Mouse (Mus musculus) liver, embryonic 11.5 days (tissue): Measurements from ENCODE around the gene Camk2g. TPM values are rescaled to one million over a fixed set of nuclear protein-coding genes. Genes with fewer than 3 reads are reported as not detected.

ENCODE experiments used
- ATAC-seq: fragments of 200-750 bp; cut with Nextera tagmentation; replicated peaks from 2 replicates; pipeline ENCODE4 v1.8.0; 2017; ENCODE audit warnings: moderate number of reproducible peaks, mild to moderate bottlenecking, moderate TSS enrichment, moderate library complexity; ENCODE audit not compliant: low FRiP score
- DNase-seq: peaks from one replicate; pipeline ENCODE4 v3.0.0-alpha.2; 2017; ENCODE audit warnings: low spot score
- H3K27ac ChIP-seq: fragments of 300-500 bp; sonication (generic); 2 replicates; pipeline ENCODE4 v1.5.1; 2014; ENCODE audit warnings: mild to moderate bottlenecking, low read depth, low read length, control low read depth
- H3K27me3 ChIP-seq: fragments of 300-500 bp; sonication (generic); replicated peaks from 2 replicates; pipeline ENCODE4 v1.6.1; 2014; ENCODE audit warnings: low read length, mixed read lengths; ENCODE audit not compliant: control insufficient read depth, insufficient read depth
- H3K36me3 ChIP-seq: fragments of 300-500 bp; sonication (generic); 2 replicates; pipeline ENCODE4 v1.6.1; 2014; ENCODE audit warnings: mild to moderate bottlenecking, low read length, moderate library complexity, mixed read lengths; ENCODE audit not compliant: control insufficient read depth, insufficient read depth
- H3K4me1 ChIP-seq: fragments of 300-500 bp; sonication (generic); replicated peaks from 2 replicates; pipeline ENCODE4 v1.6.1; 2014; ENCODE audit warnings: low read length, mixed read lengths; ENCODE audit not compliant: control insufficient read depth, insufficient read depth
- H3K4me2 ChIP-seq: fragments of 300-500 bp; sonication (generic); 2 replicates; pipeline ENCODE4 v1.6.1; 2014; ENCODE audit warnings: mild to moderate bottlenecking, control low read depth, moderate library complexity
- H3K4me3 ChIP-seq: fragments of 300-500 bp; sonication (generic); 2 replicates; pipeline ENCODE4 v1.5.1; 2014; ENCODE audit warnings: low read depth, low read length, control low read depth
- H3K9ac ChIP-seq: fragments of 300-500 bp; sonication (generic); 2 replicates; pipeline ENCODE4 v1.6.1; 2014; ENCODE audit warnings: low read depth, low read length, control low read depth
- H3K9me3 ChIP-seq: fragments of 300-500 bp; sonication (generic); 2 replicates; pipeline ENCODE4 v1.6.1; 2016; ENCODE audit warnings: low read length, inconsistent platforms, mixed read lengths; ENCODE audit not compliant: control insufficient read depth
- WGBS: fragments of 180-500 bp; shearing (Covaris S2); extraction: QIAGEN DNeasy Blood & Tissue Kit; methylation state at CpG from one replicate; pipeline ENCODE4 v1.1.7; 2014; 5-methylcytosine and 5-hydroxymethylcytosine counted together
- polyA plus RNA-seq: library from polyadenylated mRNA; unstranded; fragments of >200 nt; fragmentation: Nextera tagmentation; extraction: Ambion mirVana; gene quantifications from 2 replicates; pipeline ENCODE4 v1.2.1, GENCODE M21; 2014

Gene Camk2g
- polyA plus RNA-seq, 1 experiment from 2014 or later = 28.6 TPM

DNA sequence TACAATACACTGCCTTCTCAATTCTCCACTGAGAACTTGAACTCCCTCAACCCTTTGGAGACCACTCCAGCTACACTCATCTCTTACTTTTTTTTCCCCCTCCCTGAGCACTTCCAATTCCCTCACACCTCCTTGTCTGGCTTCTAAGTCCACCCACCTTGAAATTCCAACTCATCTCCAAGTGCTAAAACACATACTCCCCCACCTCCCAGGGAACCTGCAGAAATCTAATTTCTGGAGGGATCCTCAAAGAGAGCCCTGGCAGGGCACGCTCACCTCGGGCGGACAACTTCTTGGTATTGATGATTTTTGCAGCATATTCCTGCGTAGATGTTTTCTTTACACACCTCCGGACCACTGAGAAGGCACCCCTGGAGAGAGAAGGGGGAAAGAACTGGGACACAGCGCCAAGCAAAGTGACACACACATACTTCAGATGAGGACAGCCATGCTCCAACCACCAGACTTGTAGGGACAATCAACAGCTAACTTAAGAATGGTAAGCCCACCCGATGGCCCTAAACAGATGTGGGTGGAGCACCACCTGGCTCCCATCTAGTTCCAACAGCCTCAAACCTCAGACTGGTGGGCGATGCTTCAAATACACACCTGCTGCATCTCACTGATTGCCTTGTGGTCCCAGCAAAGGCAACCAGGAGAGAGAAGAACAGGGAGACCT lies 1.5 kb downstream of the Camk2g start:
- Histone ChIP-seq H3K36me3 (peaks cover 13% of the 10 kb centered on the region), H3K9me3 (no peaks in the 10 kb centered on the region), H3K4me3 (peak overlapping the region; percentile 91), H3K27ac (no peak overlapping the region), H3K4me1 (peaks cover 32% of the 10 kb centered on the region), H3K9ac (peak overlapping the region; percentile 79; the same call in 1 of the 2 replicates), H3K27me3 (no peaks in the 10 kb centered on the region), H3K4me2 (peak overlapping the region; percentile 86)
- 76% methylated on average over 8 of the region's 8 CpGs for WGBS
- no peak for DNase-seq
- no peak for ATAC-seq

DNA sequence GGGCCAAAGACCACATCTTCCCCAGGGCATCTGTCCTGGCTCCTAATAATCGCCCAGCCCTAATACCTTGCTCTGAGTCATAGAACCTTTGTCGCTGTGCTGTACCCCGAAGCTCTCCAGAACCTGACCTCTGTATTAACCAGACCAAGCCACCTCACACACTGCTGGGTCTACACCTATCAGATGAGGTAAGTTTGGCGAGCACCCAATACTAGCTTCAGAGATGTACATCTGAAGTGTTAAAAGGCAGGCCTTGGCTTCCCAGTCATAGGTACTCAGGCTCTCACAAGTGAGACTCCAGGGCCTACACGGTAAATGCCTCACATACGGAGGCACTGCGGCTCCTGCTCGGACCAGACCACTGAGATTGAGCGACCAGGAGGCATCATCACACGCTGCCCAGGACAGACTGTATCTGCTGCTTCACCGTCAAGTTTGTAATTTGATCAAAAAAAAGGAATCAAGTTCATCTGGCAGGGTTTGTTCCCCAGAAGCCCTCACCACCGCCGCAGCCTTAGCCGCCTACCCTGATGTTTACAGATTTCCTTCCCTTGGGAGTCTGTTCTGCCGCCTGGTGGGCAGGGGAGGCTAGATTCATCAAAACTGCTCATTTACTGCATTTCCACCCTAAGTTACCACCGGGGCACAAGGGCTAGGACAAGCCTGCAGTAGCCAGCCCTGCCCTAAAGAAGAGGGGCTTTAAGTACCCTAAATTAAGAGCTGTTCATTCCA lies 2.2 kb downstream of the Camk2g start:
- H3K27ac ChIP-seq = no peak overlapping the region
- H3K9me3 ChIP-seq = no peaks in the 10 kb centered on the region
- H3K4me3 ChIP-seq = no peak overlapping the region
- no peak for ATAC-seq
- peak overlapping the region; percentile 6; the same call in 1 of the 2 replicates for H3K4me2 ChIP-seq
- no peak for DNase-seq
- peak overlapping the region; percentile 20; the same call in 1 of the 2 replicates for H3K9ac ChIP-seq
- H3K36me3 ChIP-seq = peaks cover 13% of the 10 kb centered on the region
- H3K4me1 ChIP-seq = peaks cover 36% of the 10 kb centered on the region
- 85% methylated on average over 16 of the region's 16 CpGs for WGBS
- no peaks in the 10 kb centered on the region for H3K27me3 ChIP-seq

GRCm38 (mm10) chr14:20790996-20791395 lies 2.9 kb downstream of the Camk2g start:
- H3K27me3 ChIP-seq = no peaks in the 10 kb centered on the region
- H3K4me1 ChIP-seq = peaks cover 42% of the 10 kb centered on the region
- no peak overlapping the region for H3K27ac ChIP-seq
- no peak overlapping the region for H3K4me2 ChIP-seq
- H3K36me3 ChIP-seq = peaks cover 14% of the 10 kb centered on the region
- H3K9me3 ChIP-seq = no peaks in the 10 kb centered on the region
- no peak overlapping the region for H3K9ac ChIP-seq
- DNase-seq (no peak), ATAC-seq (no peak)
- WGBS = 97% methylated on average over 6 of the region's 6 CpGs
- no peak overlapping the region for H3K4me3 ChIP-seq

GRCm38 (mm10) chr14:20790445-20790844 lies 3.4 kb downstream of the Camk2g start:
- no peaks in the 10 kb centered on the region for H3K9me3 ChIP-seq
- peaks cover 45% of the 10 kb centered on the region for H3K4me1 ChIP-seq
- H3K4me3 ChIP-seq = no peak overlapping the region
- no peaks in the 10 kb centered on the region for H3K27me3 ChIP-seq
- no peak overlapping the region for H3K27ac ChIP-seq
- H3K36me3 ChIP-seq = peaks cover 17% of the 10 kb centered on the region
- ATAC-seq = no peak
- no peak overlapping the region for H3K4me2 ChIP-seq
- WGBS = 91% methylated on average over 5 of the region's 5 CpGs
- DNase-seq = no peak
- no peak overlapping the region for H3K9ac ChIP-seq

DNA sequence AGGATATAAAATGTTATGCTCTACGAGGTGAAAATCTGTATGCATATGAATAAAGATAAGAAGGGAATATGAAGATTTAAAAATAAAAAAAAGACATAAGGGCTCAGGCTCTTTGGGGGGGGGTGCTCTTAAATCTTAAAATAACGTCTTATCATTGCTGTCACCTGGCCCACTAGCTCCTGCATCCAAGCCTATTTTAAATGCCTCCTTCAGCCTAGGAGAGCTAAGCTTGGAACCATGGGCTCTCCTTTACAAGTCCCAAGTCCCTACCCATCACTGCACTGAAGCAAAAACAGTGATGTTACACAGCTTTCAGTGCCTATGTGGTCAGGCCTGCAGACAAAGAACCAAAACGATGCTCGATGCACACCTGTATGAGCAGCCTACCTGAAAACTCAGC lies 4.3 kb downstream of the Camk2g start:
- H3K4me1 ChIP-seq = peaks cover 46% of the 10 kb centered on the region
- H3K27me3 ChIP-seq = no peaks in the 10 kb centered on the region
- H3K27ac ChIP-seq = no peak overlapping the region
- ATAC-seq = no peak
- H3K9me3 ChIP-seq = no peaks in the 10 kb centered on the region
- peaks cover 17% of the 10 kb centered on the region for H3K36me3 ChIP-seq
- WGBS = 84% methylated on average over 4 of the region's 4 CpGs
- no peak for DNase-seq
- H3K4me3 ChIP-seq = no peak overlapping the region
- no peak overlapping the region for H3K9ac ChIP-seq
- H3K4me2 ChIP-seq = no peak overlapping the region

GRCm38 (mm10) chr14:20788151-20788550 lies 5.7 kb downstream of the Camk2g start:
- Histone ChIP-seq H3K4me1 (peaks cover 45% of the 10 kb centered on the region), H3K4me3 (no peak overlapping the region), H3K9ac (no peak overlapping the region), H3K36me3 (peaks cover 17% of the 10 kb centered on the region), H3K27ac (no peak overlapping the region), H3K4me2 (no peak overlapping the region), H3K27me3 (no peaks in the 10 kb centered on the region), H3K9me3 (no peaks in the 10 kb centered on the region)
- 81% methylated on average over 3 of the region's 3 CpGs for WGBS
- DNase-seq = no peak
- ATAC-seq = no peak

DNA sequence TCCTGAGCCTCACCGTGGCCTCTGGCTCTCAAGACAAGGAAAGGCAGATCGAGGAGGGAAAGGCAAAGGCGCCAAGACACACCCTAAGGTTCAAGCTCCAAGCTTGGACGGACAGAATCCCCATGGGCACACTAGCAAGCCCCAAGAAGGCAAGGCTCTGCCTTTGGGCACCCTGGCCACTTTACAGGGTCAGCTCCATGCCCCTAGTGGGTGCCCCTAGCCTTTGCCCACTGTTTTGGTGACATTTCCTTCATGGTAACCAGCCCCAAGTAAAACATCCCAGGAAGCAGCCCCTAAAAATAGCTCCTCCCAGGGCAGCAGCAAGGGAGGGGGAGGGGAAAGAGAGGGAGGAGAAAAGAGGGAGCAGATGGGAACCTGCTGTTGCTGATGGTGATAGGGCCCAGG lies 7.3 kb downstream of the Camk2g start:
- ATAC-seq (no peak), DNase-seq (no peak)
- WGBS = 66% methylated on average over 4 of the region's 4 CpGs
- Histone ChIP-seq H3K4me1 (peaks cover 33% of the 10 kb centered on the region), H3K9me3 (no peaks in the 10 kb centered on the region), H3K27me3 (no peaks in the 10 kb centered on the region), H3K9ac (no peak overlapping the region), H3K36me3 (peaks cover 15% of the 10 kb centered on the region), H3K4me3 (no peak overlapping the region), H3K4me2 (peak overlapping the region; percentile 10; the same call in 1 of the 2 replicates), H3K27ac (peak overlapping the region; percentile 22; the same call in 1 of the 2 replicates)

DNA sequence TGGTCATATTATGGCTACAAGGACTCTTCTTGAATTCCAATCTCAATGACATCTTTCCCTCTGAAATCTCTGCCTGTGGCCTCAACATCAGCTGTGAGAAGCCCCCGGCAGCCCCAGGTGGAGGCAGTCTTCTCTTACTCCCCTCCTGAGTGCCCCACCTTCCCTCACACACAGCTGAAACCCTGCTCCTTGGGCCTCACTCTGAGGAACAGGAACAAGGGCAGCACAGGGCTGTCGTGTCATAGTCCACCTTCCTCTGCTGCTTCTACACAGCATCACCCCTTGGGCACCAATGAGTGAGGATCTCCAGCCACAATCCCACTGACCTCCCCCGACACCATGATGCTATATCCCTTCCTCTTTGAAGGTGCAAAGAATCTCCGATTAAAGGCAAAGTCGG lies 7.9 kb downstream of the Camk2g start:
- 61% methylated on average over 5 of the region's 5 CpGs for WGBS
- no peak for DNase-seq
- H3K27me3 ChIP-seq = no peaks in the 10 kb centered on the region
- H3K9ac ChIP-seq = no peak overlapping the region
- H3K4me2 ChIP-seq = no peak overlapping the region
- peaks cover 11% of the 10 kb centered on the region for H3K36me3 ChIP-seq
- H3K9me3 ChIP-seq = no peaks in the 10 kb centered on the region
- H3K4me1 ChIP-seq = peaks cover 30% of the 10 kb centered on the region
- H3K4me3 ChIP-seq = no peak overlapping the region
- 0 out of 2 replicates have a peak overlapping the region, but pooled peaks have one; percentile 16 for H3K27ac ChIP-seq
- ATAC-seq = no peak
